Mouse (Mus musculus) heart, adult 2 months (tissue): ENCODE data around the gene Zmiz1.

Experiments
- CTCF ChIP-seq: fragments of 200-600 bp; IDR thresholded peaks from 2 replicates; pipeline ENCODE4 v1.8.1; 2022; ENCODE audit warnings: antibody characterized with exemption, mild to moderate bottlenecking, moderate library complexity
- EP300 ChIP-seq: fragments of 200-500 bp; IDR thresholded peaks from 2 replicates; pipeline ENCODE4 v1.6.1; 2011; ENCODE audit warnings: low read depth, low read length, control low read depth; ENCODE audit not compliant: insufficient read depth

DNA sequence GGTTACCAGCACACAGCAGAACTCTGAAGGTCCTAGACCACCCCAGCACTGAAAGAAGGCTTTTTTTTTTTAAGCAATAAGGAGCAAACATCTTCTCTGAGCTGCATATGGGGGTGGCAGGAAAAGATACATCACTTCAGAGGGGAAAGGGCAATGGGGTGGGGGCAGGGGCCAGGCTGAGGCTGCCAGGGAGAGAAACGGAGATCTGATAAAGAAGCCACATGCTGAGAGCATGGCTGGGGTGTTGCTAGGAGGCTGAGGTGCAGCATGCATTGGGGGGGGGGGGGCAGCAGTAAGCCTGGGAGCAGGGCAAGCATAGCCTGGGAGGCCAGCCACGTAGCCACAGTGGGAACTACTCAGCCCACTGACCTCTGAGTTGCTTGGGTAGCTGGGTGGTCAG is 16.3 kb upstream of the Zmiz1 start:
- TF ChIP-seq EP300 (no peak), CTCF (no peak)
